Mouse (Mus musculus) ES-Bruce4 (cell line): Measurements from ENCODE around the gene Pias1.

Experiments used
- CTCF ChIP-seq: IDR thresholded peaks from one replicate; pipeline ENCODE4 v1.8.1; 2011; ENCODE audit warnings: low read depth, low read length
- EP300 ChIP-seq: IDR thresholded peaks from 2 replicates; pipeline ENCODE4 v1.6.1; 2011; ENCODE audit warnings: low read depth, low read length; ENCODE audit not compliant: insufficient read depth
- POLR2A ChIP-seq: IDR thresholded peaks from one replicate; pipeline ENCODE4 v1.8.1; 2011; ENCODE audit warnings: low read length; ENCODE audit not compliant: insufficient read depth

GRCm38 (mm10) chr9:62894486-62894885 lies 93.2 kb downstream of the Pias1 start:
- TF ChIP-seq CTCF = no peak
- no peak for TF ChIP-seq EP300
- TF ChIP-seq POLR2A = no peak
